Mouse (Mus musculus): Measurements from ENCODE around the gene Art2b. TPM values are rescaled to one million over a fixed set of nuclear protein-coding genes. Genes with fewer than 3 reads are reported as not detected.
"Not testable (repeated sequence)": the region's sequence is repeated elsewhere in the genome, so short reads cannot be mapped to it uniquely, and the experiment has no call there.

Gene Art2b
- total RNA-seq, 2 experiments from 2014 or later: 0.07 to 0.36 TPM

GRCm38 (mm10) chr7:101564086-101564485 is 21.3 kb downstream of the Art2b start:
- ATAC-seq (ENCODE audit: poor library complexity, severe bottlenecking): no peak

GRCm38 (mm10) chr7:101559393-101559792 is 26.0 kb downstream of the Art2b start:
- not testable (repeated sequence) for ATAC-seq (ENCODE audit: poor library complexity, severe bottlenecking)

- ATAC-seq (ENCODE audit: poor library complexity, severe bottlenecking): no peak
Observed at GRCm38 (mm10) chr7:101557391-101557790, 28.0 kb downstream of the Art2b start.

GRCm38 (mm10) chr7:101555473-101555872 is 29.9 kb downstream of the Art2b start:
- ATAC-seq (ENCODE audit: poor library complexity, severe bottlenecking): peak; percentile 37; the same call in 1 of the 2 replicates

- peak; percentile 50; the same call in 1 of the 2 replicates for ATAC-seq (ENCODE audit: poor library complexity, severe bottlenecking)
Observed at GRCm38 (mm10) chr7:101551530-101551929, 33.9 kb downstream of the Art2b start.

- ATAC-seq (ENCODE audit: poor library complexity, severe bottlenecking): no peak
Observed at GRCm38 (mm10) chr7:101550686-101551485, 34.5 kb downstream of the Art2b start.

- no peak for ATAC-seq (ENCODE audit: poor library complexity, severe bottlenecking)
Observed at GRCm38 (mm10) chr7:101549266-101549665, 36.1 kb downstream of the Art2b start.

GRCm38 (mm10) chr7:101547651-101548050 is 37.7 kb downstream of the Art2b start:
- ATAC-seq (ENCODE audit: poor library complexity, severe bottlenecking): peak; percentile 71

- ATAC-seq (ENCODE audit: poor library complexity, severe bottlenecking): no peak
Observed at GRCm38 (mm10) chr7:101541734-101542133, 43.7 kb downstream of the Art2b start.

- 0 out of 2 replicates have a peak, but pooled peaks have one; percentile 53 for ATAC-seq (ENCODE audit: poor library complexity, severe bottlenecking)
Observed at GRCm38 (mm10) chr7:101541132-101541531, 44.3 kb downstream of the Art2b start.

GRCm38 (mm10) chr7:101540684-101541083 is 44.7 kb downstream of the Art2b start:
- ATAC-seq (ENCODE audit: poor library complexity, severe bottlenecking): no peak

- no peak for ATAC-seq (ENCODE audit: poor library complexity, severe bottlenecking)
Observed at GRCm38 (mm10) chr7:101539774-101540173, 45.6 kb downstream of the Art2b start.

- peak; percentile 51 for ATAC-seq (ENCODE audit: poor library complexity, severe bottlenecking)
Observed at GRCm38 (mm10) chr7:101538141-101538933, 47.1 kb downstream of the Art2b start.

- peak; percentile 78 for ATAC-seq (ENCODE audit: poor library complexity, severe bottlenecking)
Observed at GRCm38 (mm10) chr7:101537541-101537940, 47.9 kb downstream of the Art2b start.

- no peak for ATAC-seq (ENCODE audit: poor library complexity, severe bottlenecking)
Observed at GRCm38 (mm10) chr7:101535517-101535916, 49.9 kb downstream of the Art2b start.

GRCm38 (mm10) chr7:101535102-101535501 is 50.3 kb downstream of the Art2b start:
- no peak for ATAC-seq (ENCODE audit: poor library complexity, severe bottlenecking)

GRCm38 (mm10) chr7:101534428-101534827 is 51.0 kb downstream of the Art2b start:
- no peak for ATAC-seq (ENCODE audit: poor library complexity, severe bottlenecking)

Other genes with a start within 250 kb of the Art2b start
- 141 and 152 TPM in 2 replicates for gene Arap1, start 237.5 kb downstream of the Art2b start, total RNA-seq (2015)
- 211 and 245 TPM in 2 replicates for gene Arap1, start 237.5 kb downstream of the Art2b start, total RNA-seq (2017)
- 10.2 TPM in 1 of 2 replicates, not detected in the other for gene Gm45837, start 174.7 kb downstream of the Art2b start, total RNA-seq (2015)
- 35.6 TPM in 1 of 2 replicates, not detected in the other for gene Gm45837, start 174.7 kb downstream of the Art2b start, total RNA-seq (2017)
- 35.4 and 37.5 TPM in 2 replicates for gene Pde2a, start 163.9 kb downstream of the Art2b start, total RNA-seq (2015)
- gene Pde2a, start 163.9 kb downstream of the Art2b start, total RNA-seq (2017): 25.7 and 65.8 TPM in 2 replicates
- gene Clpb, start 78.0 kb upstream of the Art2b start, total RNA-seq (2015): 3.2 and 8.3 TPM in 2 replicates
- gene Clpb, start 78.0 kb upstream of the Art2b start, total RNA-seq (2017): 12.2 and 18.4 TPM in 2 replicates
- gene Phox2a, start 232.7 kb upstream of the Art2b start, total RNA-seq (2015): not detected in 2 replicates
- not detected in 2 replicates for gene Phox2a, start 232.7 kb upstream of the Art2b start, total RNA-seq (2017)

All from megakaryocyte, adult 5-6 weeks (primary cell).